Mouse (Mus musculus) ES-Bruce4 (cell line): ENCODE data around the gene Fam171a2. TPM values are rescaled to one million over a fixed set of nuclear protein-coding genes. Genes with fewer than 3 reads are reported as not detected.

ENCODE experiments used
- H3K27ac ChIP-seq: 2 replicates; pipeline ENCODE4 v1.5.1; 2012; ENCODE audit warnings: low read length, inconsistent platforms; ENCODE audit not compliant: insufficient read depth
- H3K27me3 ChIP-seq: 2 replicates; pipeline ENCODE4 v1.6.1; 2012; ENCODE audit warnings: mild to moderate bottlenecking, low read length, inconsistent platforms; ENCODE audit not compliant: control insufficient read depth, poor library complexity, insufficient read depth, severe bottlenecking
- H3K36me3 ChIP-seq: 2 replicates; pipeline ENCODE4 v1.6.1; 2012; ENCODE audit warnings: inconsistent platforms, mild to moderate bottlenecking, low read length, moderate library complexity; ENCODE audit not compliant: control insufficient read depth, poor library complexity, insufficient read depth, severe bottlenecking
- H3K4me1 ChIP-seq: one replicate; pipeline ENCODE4 v1.8.1; 2011; ENCODE audit warnings: low read length; ENCODE audit not compliant: control insufficient read depth, insufficient read depth
- H3K4me3 ChIP-seq: 2 replicates; pipeline ENCODE4 v1.5.1; 2011; ENCODE audit warnings: low read depth, mild to moderate bottlenecking, low read length
- H3K9ac ChIP-seq: 2 replicates; pipeline ENCODE4 v1.6.1; 2012; ENCODE audit warnings: low read depth, mild to moderate bottlenecking, inconsistent platforms; ENCODE audit not compliant: poor library complexity, severe bottlenecking
- H3K9me3 ChIP-seq: replicated peaks from 2 replicates; pipeline ENCODE4 v1.6.1; 2012; ENCODE audit warnings: mild to moderate bottlenecking, low read length, inconsistent platforms; ENCODE audit not compliant: control insufficient read depth, poor library complexity, insufficient read depth, severe bottlenecking
- CTCF ChIP-seq: IDR thresholded peaks from one replicate; pipeline ENCODE4 v1.8.1; 2011; ENCODE audit warnings: low read depth, low read length
- EP300 ChIP-seq: IDR thresholded peaks from 2 replicates; pipeline ENCODE4 v1.6.1; 2011; ENCODE audit warnings: low read depth, low read length; ENCODE audit not compliant: insufficient read depth
- POLR2A ChIP-seq: IDR thresholded peaks from one replicate; pipeline ENCODE4 v1.8.1; 2011; ENCODE audit warnings: low read length; ENCODE audit not compliant: insufficient read depth
- polyA plus RNA-seq: library from polyadenylated mRNA; stranded (reverse); fragments of >200 nt; gene quantifications from 2 replicates; pipeline ENCODE4 v1.2.4, GENCODE M21; 2011; ENCODE audit warnings: low read depth; ENCODE audit not compliant: missing spikeins, insufficient read depth, insufficient read length

Gene Fam171a2
- polyA plus RNA-seq, 1 experiment, result 5.4 TPM

DNA sequence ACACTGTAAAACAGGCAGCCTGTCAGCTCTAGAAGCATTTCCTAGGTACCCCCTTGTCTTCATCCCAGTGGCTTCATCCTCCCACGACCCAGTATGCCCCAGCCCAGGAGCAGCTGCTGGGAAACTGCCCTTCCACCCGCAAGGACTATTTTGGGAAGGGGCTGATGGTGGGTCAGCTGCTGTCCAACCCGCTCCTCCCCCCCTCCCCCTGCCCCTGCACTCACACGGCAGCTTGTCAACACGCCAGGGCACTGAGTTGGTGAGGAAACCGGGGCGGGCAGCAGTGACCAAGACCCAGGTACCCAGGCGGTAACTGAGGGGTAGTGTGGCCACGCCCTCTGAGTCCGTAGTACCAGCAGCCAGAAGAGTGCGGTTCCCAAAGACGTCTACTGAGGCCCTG is 3.7 kb downstream of the Fam171a2 start:
- Histone ChIP-seq H3K4me1 (peaks cover 2% of the 10 kb centered on the region), H3K9ac (no peak overlapping the region), H3K36me3 (no peaks in the 10 kb centered on the region), H3K9me3 (no peaks in the 10 kb centered on the region), H3K27ac (no peak overlapping the region), H3K27me3 (peaks cover 3% of the 10 kb centered on the region; the same call in 1 of the 2 replicates), H3K4me3 (no peak overlapping the region)
- TF ChIP-seq CTCF (no peak), EP300 (no peak), POLR2A (no peak)

DNA sequence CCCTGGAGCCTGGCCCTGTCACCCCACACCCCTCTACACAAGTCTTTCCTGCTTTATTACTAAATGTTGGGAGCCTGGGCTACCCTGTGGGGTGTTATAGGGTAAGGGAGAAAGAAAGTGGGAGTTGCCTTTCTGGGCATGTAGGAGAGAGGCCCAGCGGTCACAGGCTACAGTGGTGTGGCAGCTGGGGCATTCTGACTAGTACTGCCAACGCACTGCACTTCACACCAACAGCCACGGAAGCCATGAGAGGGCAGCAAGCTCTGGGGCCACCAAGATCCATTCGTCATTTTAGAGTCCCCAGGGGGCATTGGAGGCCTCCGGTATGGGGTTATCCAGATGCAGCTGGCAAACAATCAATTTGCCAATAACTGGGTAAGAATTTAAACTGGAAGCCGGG is 5.4 kb downstream of the Fam171a2 start:
- TF ChIP-seq POLR2A, result no peak
- no peak for TF ChIP-seq CTCF
- TF ChIP-seq EP300, result no peak
- Histone ChIP-seq H3K4me1 (no peaks in the 10 kb centered on the region), H3K27me3 (peaks cover 4% of the 10 kb centered on the region; the same call in 1 of the 2 replicates), H3K27ac (no peak overlapping the region), H3K9me3 (no peaks in the 10 kb centered on the region), H3K4me3 (no peak overlapping the region), H3K36me3 (no peaks in the 10 kb centered on the region), H3K9ac (no peak overlapping the region)

DNA sequence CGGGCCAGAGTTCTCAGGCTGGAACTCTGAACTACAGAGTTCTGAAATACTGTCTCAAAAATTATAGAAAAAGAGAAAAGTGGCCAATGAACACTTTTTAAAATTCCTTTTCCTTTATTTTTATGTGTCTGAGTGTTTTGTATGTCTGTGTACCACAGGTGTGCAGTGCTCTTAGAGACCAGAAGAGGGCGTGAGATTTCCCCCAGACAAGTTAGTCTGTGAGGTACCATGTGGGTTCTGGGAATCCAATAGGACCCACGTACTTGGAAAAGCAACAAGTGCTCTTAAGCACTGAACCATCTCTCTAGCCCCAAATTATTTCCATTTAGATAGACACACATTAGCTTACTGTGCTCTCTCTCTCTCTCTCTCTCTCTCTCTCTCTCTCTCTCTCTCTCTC is 6.0 kb downstream of the Fam171a2 start:
- Histone ChIP-seq H3K9me3 (no peaks in the 10 kb centered on the region), H3K36me3 (no peaks in the 10 kb centered on the region), H3K9ac (no peak overlapping the region), H3K27ac (no peak overlapping the region), H3K4me1 (no peaks in the 10 kb centered on the region), H3K4me3 (no peak overlapping the region), H3K27me3 (peaks cover 2% of the 10 kb centered on the region; the same call in 1 of the 2 replicates)
- no peak for TF ChIP-seq CTCF
- TF ChIP-seq POLR2A, result no peak

DNA sequence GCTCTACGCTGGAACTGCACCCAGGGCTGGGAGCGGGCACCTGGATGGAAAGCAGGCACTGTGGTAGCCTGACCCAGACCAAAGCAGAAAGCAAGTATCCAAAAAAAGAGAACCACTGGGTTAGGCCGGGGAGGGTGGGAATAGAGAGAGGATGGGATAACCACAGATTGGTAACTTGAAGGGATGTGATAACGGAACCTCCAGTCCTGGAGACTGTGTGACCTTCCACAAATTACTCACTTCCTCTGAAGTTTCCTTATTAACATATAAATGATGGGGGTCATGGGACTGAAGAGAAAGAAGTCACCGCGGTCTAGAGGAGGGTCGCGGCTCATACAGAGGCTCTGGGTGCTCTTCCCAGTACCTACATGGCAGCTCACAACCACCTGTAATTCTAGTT is 7.2 kb downstream of the Fam171a2 start:
- Histone ChIP-seq H3K27ac (no peak overlapping the region), H3K36me3 (peaks cover 7% of the 10 kb centered on the region; the same call in 1 of the 2 replicates), H3K27me3 (peaks cover 2% of the 10 kb centered on the region; the same call in 1 of the 2 replicates), H3K4me1 (no peaks in the 10 kb centered on the region), H3K9me3 (no peaks in the 10 kb centered on the region), H3K4me3 (no peak overlapping the region), H3K9ac (no peak overlapping the region)
- TF ChIP-seq POLR2A (no peak), CTCF (no peak), EP300 (no peak)

DNA sequence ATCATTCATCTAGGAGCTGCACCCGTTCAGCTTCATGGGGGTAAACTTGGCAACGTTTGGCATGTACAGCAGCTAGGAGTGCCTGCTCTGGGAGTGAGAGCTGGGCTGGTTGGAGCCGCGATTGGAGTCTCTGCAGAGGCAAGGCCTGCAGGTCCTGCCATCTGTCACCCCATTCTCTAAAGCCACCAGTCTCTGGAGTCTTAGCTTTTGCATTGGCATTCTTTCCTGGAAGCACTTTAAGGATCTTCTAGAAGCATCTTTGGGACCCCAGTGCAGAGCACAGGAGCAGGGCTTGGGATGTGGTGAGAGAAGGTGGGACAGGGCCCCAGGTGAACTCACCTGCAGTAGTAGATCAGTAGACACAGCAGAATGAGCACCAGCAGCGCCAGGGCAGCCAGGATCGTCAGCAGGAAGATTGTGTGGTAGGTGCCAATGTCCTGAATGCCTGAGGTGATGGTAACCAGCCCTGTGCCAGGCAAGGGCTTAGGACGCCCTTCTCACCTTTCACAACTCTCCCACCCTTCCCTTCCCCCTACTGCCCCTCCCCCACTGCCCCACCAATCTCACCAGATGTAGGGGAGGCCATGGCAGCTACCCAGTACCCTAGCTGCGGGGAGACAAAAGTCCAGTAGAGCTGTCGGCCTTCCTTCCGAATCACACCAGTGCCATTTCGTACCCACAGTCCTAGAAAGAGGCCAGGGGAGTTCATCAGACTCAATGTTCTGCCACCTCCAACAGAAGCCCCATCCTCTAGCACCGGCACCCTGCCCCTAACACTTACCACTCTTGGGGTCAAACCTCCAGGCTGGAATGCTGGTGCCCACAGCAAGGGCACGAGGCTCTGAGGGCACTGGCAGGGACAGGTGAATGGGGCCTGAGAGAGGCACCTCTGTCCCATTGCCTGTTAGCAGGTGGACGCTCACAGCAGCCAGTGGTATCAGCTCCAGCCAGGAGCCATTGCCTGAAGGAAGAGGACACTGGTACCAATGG is 8.1 kb downstream of the Fam171a2 start:
- Histone ChIP-seq H3K4me3 (no peak overlapping the region), H3K27ac (no peak overlapping the region), H3K36me3 (peaks cover 10% of the 10 kb centered on the region; the same call in 1 of the 2 replicates), H3K9ac (no peak overlapping the region), H3K27me3 (peaks cover 2% of the 10 kb centered on the region; the same call in 1 of the 2 replicates), H3K9me3 (no peaks in the 10 kb centered on the region), H3K4me1 (no peaks in the 10 kb centered on the region)
- TF ChIP-seq CTCF, result no peak
- no peak for TF ChIP-seq EP300
- no peak for TF ChIP-seq POLR2A
